Mouse (Mus musculus) midbrain, embryonic 16.5 days (tissue): ENCODE measurements around the gene Gm49396. TPM values are rescaled to one million over a fixed set of nuclear protein-coding genes. Genes with fewer than 3 reads are reported as not detected.
A peak's percentile ranks its signal among the peaks of the same experiment; 100 is the strongest.

Source experiments
- ATAC-seq: fragments of 200-750 bp; cut with Nextera tagmentation; 2 replicates; pipeline ENCODE4 v1.8.0; 2017; ENCODE audit warnings: moderate TSS enrichment
- H3K27ac ChIP-seq: fragments of 300-500 bp; sonication (generic); 2 replicates; pipeline ENCODE4 v1.5.1; 2014; ENCODE audit warnings: mild to moderate bottlenecking, low read length, mixed read lengths
- H3K27me3 ChIP-seq: fragments of 300-500 bp; sonication (generic); 2 replicates; pipeline ENCODE4 v1.6.1; 2014; ENCODE audit warnings: low read depth, low read length, mixed read lengths; ENCODE audit not compliant: control insufficient read depth, insufficient read depth
- H3K36me3 ChIP-seq: fragments of 300-500 bp; sonication (generic); 2 replicates; pipeline ENCODE4 v1.6.1; 2014; ENCODE audit warnings: mild to moderate bottlenecking, low read length, moderate library complexity, mixed read lengths; ENCODE audit not compliant: control insufficient read depth, insufficient read depth
- H3K4me1 ChIP-seq: fragments of 300-500 bp; sonication (generic); 2 replicates; pipeline ENCODE4 v1.6.1; 2014; ENCODE audit warnings: mild to moderate bottlenecking, low read length, mixed read lengths; ENCODE audit not compliant: control insufficient read depth, insufficient read depth
- H3K4me2 ChIP-seq: fragments of 300-500 bp; sonication (generic); 2 replicates; pipeline ENCODE4 v1.6.1; 2014; ENCODE audit warnings: mild to moderate bottlenecking, low read length, mixed read lengths
- H3K4me3 ChIP-seq: fragments of 300-500 bp; sonication (generic); 2 replicates; pipeline ENCODE4 v1.5.1; 2014; ENCODE audit warnings: low read depth, mild to moderate bottlenecking, low read length, moderate library complexity, mixed read lengths
- H3K9ac ChIP-seq: fragments of 300-500 bp; sonication (generic); 2 replicates; pipeline ENCODE4 v1.6.1; 2014; ENCODE audit warnings: low read depth, low read length, mixed read lengths
- H3K9me3 ChIP-seq: fragments of 300-500 bp; sonication (generic); replicated peaks from 2 replicates; pipeline ENCODE4 v1.6.1; 2014; ENCODE audit warnings: mild to moderate bottlenecking, low read length, mixed read lengths; ENCODE audit not compliant: control insufficient read depth, poor library complexity, severe bottlenecking
- WGBS: fragments of 180-500 bp; shearing (Covaris S2); extraction: QIAGEN DNeasy Blood & Tissue Kit; methylation state at CpG from one replicate; pipeline ENCODE4 v1.1.7; 2014; 5-methylcytosine and 5-hydroxymethylcytosine counted together
- polyA plus RNA-seq: library from polyadenylated mRNA; unstranded; fragments of >200 nt; fragmentation: Nextera tagmentation; extraction: Ambion mirVana; gene quantifications from 2 replicates; pipeline ENCODE4 v1.2.1, GENCODE M21; 2015

The Gm49396 gene
- polyA plus RNA-seq, 1 experiment from 2014 or later = 19.2 TPM

- peak within 1 kb of the TSS; percentile 93 for H3K27ac ChIP-seq
- H3K36me3 ChIP-seq = peaks cover 19% of the 10 kb centered on the region; the same call in 1 of the 2 replicates
- H3K9me3 ChIP-seq = no peaks in the 10 kb centered on the region
- 0% methylated on average over 53 of the region's 68 CpGs for WGBS
- H3K9ac ChIP-seq = peak within 1 kb of the TSS; percentile 94
- H3K4me1 ChIP-seq = peaks cover 16% of the 10 kb centered on the region
- H3K4me2 ChIP-seq = peak within 1 kb of the TSS; percentile 94
- peak within 1 kb of the TSS; percentile 94 for H3K4me3 ChIP-seq
- no peaks in the 10 kb centered on the region for H3K27me3 ChIP-seq
- ATAC-seq = peak; percentile 96
Observed at GRCm38 (mm10) chr7:30588676-30589434, 25.7 kb downstream of the Gm49396 start, which contains the start of gene Kmt2b. Gene Kmt2b (minus strand): TSS chr7:30588726.

GRCm38 (mm10) chr7:30589435-30590301, 26.5 kb downstream of the Gm49396 start:
- Histone ChIP-seq H3K4me2 (peak overlapping the region; percentile 66), H3K4me1 (peaks cover 16% of the 10 kb centered on the region), H3K27me3 (no peaks in the 10 kb centered on the region), H3K9ac (peak overlapping the region; percentile 94), H3K36me3 (peaks cover 11% of the 10 kb centered on the region; the same call in 1 of the 2 replicates), H3K4me3 (peak overlapping the region; percentile 94), H3K9me3 (no peaks in the 10 kb centered on the region), H3K27ac (peak overlapping the region; percentile 93)
- WGBS = 29% methylated on average over 40 of the region's 40 CpGs
- peak; percentile 74 for ATAC-seq

- H3K27me3 ChIP-seq = no peaks in the 10 kb centered on the region
- 0 out of 2 replicates have a peak, but pooled peaks cover 3% of the 10 kb centered on the region for H3K36me3 ChIP-seq
- WGBS = 80% methylated on average over 9 of the region's 9 CpGs
- no peak for ATAC-seq
- no peak overlapping the region for H3K27ac ChIP-seq
- no peaks in the 10 kb centered on the region for H3K9me3 ChIP-seq
- no peak overlapping the region for H3K4me2 ChIP-seq
- peaks cover 16% of the 10 kb centered on the region for H3K4me1 ChIP-seq
- H3K4me3 ChIP-seq = no peak overlapping the region
- no peak overlapping the region for H3K9ac ChIP-seq
Observed at GRCm38 (mm10) chr7:30590927-30591604, 27.9 kb downstream of the Gm49396 start.

- Histone ChIP-seq H3K9me3 (no peaks in the 10 kb centered on the region), H3K4me1 (peaks cover 16% of the 10 kb centered on the region), H3K27ac (no peak overlapping the region), H3K4me3 (no peak overlapping the region), H3K27me3 (no peaks in the 10 kb centered on the region), H3K4me2 (no peak overlapping the region), H3K9ac (no peak overlapping the region), H3K36me3 (no peaks in the 10 kb centered on the region)
- no peak for ATAC-seq
- WGBS = 15% methylated on average over 4 of the region's 4 CpGs
Observed at GRCm38 (mm10) chr7:30591605-30591951, 28.4 kb downstream of the Gm49396 start.

GRCm38 (mm10) chr7:30592772-30593423, 29.8 kb downstream of the Gm49396 start:
- H3K9me3 ChIP-seq = no peaks in the 10 kb centered on the region
- no peak overlapping the region for H3K4me2 ChIP-seq
- ATAC-seq = no peak
- no peak overlapping the region for H3K27ac ChIP-seq
- no peaks in the 10 kb centered on the region for H3K36me3 ChIP-seq
- no peak overlapping the region for H3K4me3 ChIP-seq
- no peaks in the 10 kb centered on the region for H3K27me3 ChIP-seq
- no peak overlapping the region for H3K9ac ChIP-seq
- H3K4me1 ChIP-seq = peaks cover 5% of the 10 kb centered on the region
- WGBS = 58% methylated on average over 5 of the region's 5 CpGs

- Histone ChIP-seq H3K4me3 (no peak overlapping the region), H3K27ac (no peak overlapping the region), H3K4me1 (peaks cover 5% of the 10 kb centered on the region), H3K9me3 (no peaks in the 10 kb centered on the region), H3K27me3 (no peaks in the 10 kb centered on the region), H3K4me2 (no peak overlapping the region), H3K36me3 (no peaks in the 10 kb centered on the region), H3K9ac (no peak overlapping the region)
- ATAC-seq = no peak
- 65% methylated on average over 10 of the region's 10 CpGs for WGBS
Observed at GRCm38 (mm10) chr7:30593579-30594509, 30.7 kb downstream of the Gm49396 start.

- Histone ChIP-seq H3K9ac (no peak overlapping the region), H3K9me3 (no peaks in the 10 kb centered on the region), H3K27ac (no peak overlapping the region), H3K36me3 (no peaks in the 10 kb centered on the region), H3K4me3 (no peak overlapping the region), H3K4me2 (no peak overlapping the region), H3K27me3 (no peaks in the 10 kb centered on the region), H3K4me1 (peaks cover 6% of the 10 kb centered on the region)
- WGBS = 59% methylated on average over 4 of the region's 4 CpGs
- no peak for ATAC-seq
Observed at GRCm38 (mm10) chr7:30594510-30595024, 31.4 kb downstream of the Gm49396 start.
